Mouse (Mus musculus) megakaryocyte, embryonic 14.5 days (primary cell): ENCODE measurements at regions not wholly inside any gene's neighbourhood (a gene's known extent, or its start where the extent isn't known, plus 50 kb on each side); places are given as distances from the start of the nearest gene placed in this dataset.

Source experiments
- H3K27me3 ChIP-seq: replicated peaks from 2 replicates; pipeline ENCODE3; 2012; ENCODE audit warnings: inconsistent platforms
- H3K36me3 ChIP-seq: replicated peaks from 2 replicates; pipeline ENCODE3; 2012; ENCODE audit warnings: low read length, inconsistent platforms, mixed read lengths
- H3K4me1 ChIP-seq: 2 replicates; pipeline ENCODE4 v1.6.1; 2012; ENCODE audit warnings: inconsistent platforms
- H3K4me3 ChIP-seq: replicated peaks from 2 replicates; pipeline ENCODE3; 2012; ENCODE audit warnings: moderate library complexity, mild to moderate bottlenecking, inconsistent platforms
- H3K9me3 ChIP-seq: 2 replicates; pipeline ENCODE4 v1.6.1; 2012; ENCODE audit warnings: inconsistent platforms
- FLI1 ChIP-seq: IDR thresholded peaks from 2 replicates; pipeline ENCODE4 v1.6.1; 2012; ENCODE audit warnings: low read length, inconsistent platforms, mixed read lengths
- GATA1 ChIP-seq: IDR thresholded peaks from 3 replicates; pipeline ENCODE4 v1.6.1; 2012; ENCODE audit warnings: mixed read lengths, low read length, inconsistent platforms, borderline replicate concordance

DNA sequence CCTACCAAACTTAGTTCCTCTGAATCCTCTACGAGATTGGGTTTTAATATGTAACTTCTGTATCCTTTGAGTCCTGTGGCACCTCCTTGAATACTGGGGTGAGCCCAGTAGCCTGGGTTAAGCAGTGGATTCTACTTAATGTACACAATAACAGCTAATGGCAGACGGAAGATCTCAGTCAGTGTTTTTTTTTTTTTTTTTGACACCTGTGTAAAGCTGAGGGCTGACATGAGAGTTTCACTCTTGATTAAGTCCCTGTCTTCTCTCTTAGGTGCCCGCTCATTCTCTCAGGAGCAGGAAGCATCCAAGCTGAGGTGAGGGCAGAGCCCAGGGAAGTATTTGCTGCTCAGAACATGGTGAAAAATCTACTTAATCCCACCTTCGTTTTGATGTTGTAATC, 133.0 kb downstream of the Tsen15 start:
- H3K27me3 ChIP-seq, result no peaks in the 10 kb centered on the region
- no peak for TF ChIP-seq FLI1
- TF ChIP-seq GATA1, result no peak
- H3K4me3 ChIP-seq, result no peak overlapping the region
- no peaks in the 10 kb centered on the region for H3K36me3 ChIP-seq
- no peaks in the 10 kb centered on the region for H3K9me3 ChIP-seq
- peaks cover 33% of the 10 kb centered on the region for H3K4me1 ChIP-seq

DNA sequence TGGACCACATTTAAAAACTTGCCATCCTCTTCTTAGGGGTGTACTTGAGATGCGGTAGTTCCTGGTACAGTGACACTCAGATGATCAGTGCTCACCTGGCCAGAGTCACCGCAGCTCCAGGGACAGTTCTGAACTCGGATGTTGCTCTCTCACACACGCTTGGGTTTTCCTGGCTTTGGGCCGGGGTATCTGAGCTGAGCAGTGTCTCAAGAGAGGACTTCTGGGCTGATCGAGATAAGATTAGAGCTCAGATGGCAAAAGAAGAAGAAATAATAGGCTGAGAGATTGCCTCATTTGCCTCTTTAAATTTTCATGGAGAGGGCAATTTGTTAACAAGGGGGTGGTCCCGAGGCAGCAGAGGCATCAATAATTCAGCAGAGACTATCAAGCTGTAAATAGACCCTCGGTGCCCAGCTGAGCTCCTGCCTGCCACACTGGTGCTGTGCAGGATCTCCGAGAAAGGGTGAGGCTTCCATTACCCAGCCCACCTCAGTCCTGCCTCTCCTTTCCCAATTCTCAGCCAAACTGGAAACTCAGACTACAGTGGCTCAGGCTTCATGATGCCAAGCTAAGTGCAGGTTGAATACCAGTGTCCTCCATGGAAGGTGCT, 133.7 kb downstream of the Tsen15 start:
- H3K9me3 ChIP-seq, result no peaks in the 10 kb centered on the region

DNA sequence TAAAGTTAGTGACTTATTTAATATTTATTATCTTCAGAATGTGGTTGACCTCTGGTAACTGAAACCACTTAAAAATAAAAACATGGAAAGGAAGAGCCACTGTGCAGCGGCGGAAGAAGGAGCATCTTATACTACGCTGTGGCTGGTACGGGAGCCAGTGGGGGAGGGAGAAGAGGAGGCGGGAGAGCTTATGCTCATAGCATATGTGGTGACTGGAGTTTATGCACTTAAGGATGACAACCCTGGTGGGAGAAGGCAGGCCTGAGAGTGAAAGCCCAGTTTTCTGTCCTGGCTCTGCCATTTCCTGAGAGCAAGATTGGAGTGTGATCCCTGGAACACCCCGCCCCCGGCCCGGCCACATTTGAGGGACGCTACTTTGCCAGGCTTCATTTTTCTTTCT, 145.5 kb downstream of the Tsen15 start:
- H3K36me3 ChIP-seq, result no peaks in the 10 kb centered on the region
- no peak for TF ChIP-seq FLI1
- TF ChIP-seq GATA1, result no peak
- H3K9me3 ChIP-seq, result no peaks in the 10 kb centered on the region
- H3K4me1 ChIP-seq, result no peaks in the 10 kb centered on the region; the same call in 1 of the 2 replicates
- no peaks in the 10 kb centered on the region for H3K27me3 ChIP-seq
- no peak overlapping the region for H3K4me3 ChIP-seq

More for the DNA sequence above, 133.7 kb downstream of the Tsen15 start:
- no peaks in the 10 kb centered on the region for H3K27me3 ChIP-seq
- H3K4me3 ChIP-seq, result no peak overlapping the region
- H3K4me1 ChIP-seq, result peaks cover 31% of the 10 kb centered on the region
- no peaks in the 10 kb centered on the region for H3K36me3 ChIP-seq
- no peak for TF ChIP-seq GATA1
- TF ChIP-seq FLI1, result no peak

DNA sequence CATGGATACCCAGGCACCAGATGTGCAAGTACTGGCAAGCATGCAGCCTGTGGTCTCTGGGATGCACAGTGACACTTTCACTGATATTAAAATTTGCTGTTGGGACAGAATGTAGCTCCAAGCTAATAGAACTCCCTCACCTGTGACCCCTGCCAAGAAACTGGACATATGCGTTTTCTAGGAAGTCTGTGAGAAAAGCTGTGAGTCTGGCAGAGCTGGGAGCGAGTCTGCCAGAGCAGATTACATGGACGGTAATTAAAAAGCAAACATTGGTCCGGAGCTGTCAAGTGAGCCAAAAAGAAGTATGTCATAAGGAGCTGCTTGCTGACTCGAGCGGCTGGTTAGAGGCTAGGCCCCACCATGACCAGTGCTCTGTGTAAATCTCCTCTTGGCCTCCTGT, 147.1 kb downstream of the Tsen15 start:
- no peak for TF ChIP-seq FLI1
- TF ChIP-seq GATA1, result no peak
- no peaks in the 10 kb centered on the region for H3K9me3 ChIP-seq
- no peaks in the 10 kb centered on the region for H3K27me3 ChIP-seq
- H3K4me3 ChIP-seq, result no peak overlapping the region
- H3K36me3 ChIP-seq, result no peaks in the 10 kb centered on the region
- H3K4me1 ChIP-seq, result no peaks in the 10 kb centered on the region; the same call in 1 of the 2 replicates

DNA sequence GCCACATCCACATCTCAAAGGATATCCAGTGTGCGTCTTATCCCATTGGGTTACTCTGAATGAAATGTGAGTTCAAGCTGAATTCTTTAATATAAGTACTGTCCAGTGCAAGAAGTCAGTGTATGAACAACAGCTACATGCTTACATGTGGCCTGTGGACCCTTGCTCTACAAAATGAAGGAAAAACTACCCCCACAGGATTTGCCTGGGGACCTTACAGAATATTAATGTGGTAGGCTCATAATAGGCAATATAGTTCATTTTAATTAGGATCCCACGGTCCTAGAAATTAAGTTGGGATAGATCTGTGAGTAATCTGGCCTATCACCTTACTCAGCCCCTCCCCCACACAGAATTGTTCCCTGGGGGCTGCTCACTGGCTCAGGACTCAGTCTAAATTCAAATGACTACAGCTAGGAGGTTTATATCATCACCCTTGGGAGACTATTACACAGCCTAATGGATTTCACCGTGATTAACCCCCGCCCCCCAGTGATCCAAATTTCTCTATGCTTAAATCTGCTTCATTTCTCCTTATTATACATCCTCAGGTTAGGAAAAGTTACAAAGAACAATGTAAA, 145.4 kb upstream of the 1700025G04Rik start:
- peaks cover 2% of the 10 kb centered on the region for H3K27me3 ChIP-seq
- no peak overlapping the region for H3K4me3 ChIP-seq
- H3K36me3 ChIP-seq, result no peaks in the 10 kb centered on the region
- peaks cover 6% of the 10 kb centered on the region; the same call in 1 of the 2 replicates for H3K4me1 ChIP-seq
- no peak for TF ChIP-seq FLI1
- no peak for TF ChIP-seq GATA1
- no peaks in the 10 kb centered on the region for H3K9me3 ChIP-seq

DNA sequence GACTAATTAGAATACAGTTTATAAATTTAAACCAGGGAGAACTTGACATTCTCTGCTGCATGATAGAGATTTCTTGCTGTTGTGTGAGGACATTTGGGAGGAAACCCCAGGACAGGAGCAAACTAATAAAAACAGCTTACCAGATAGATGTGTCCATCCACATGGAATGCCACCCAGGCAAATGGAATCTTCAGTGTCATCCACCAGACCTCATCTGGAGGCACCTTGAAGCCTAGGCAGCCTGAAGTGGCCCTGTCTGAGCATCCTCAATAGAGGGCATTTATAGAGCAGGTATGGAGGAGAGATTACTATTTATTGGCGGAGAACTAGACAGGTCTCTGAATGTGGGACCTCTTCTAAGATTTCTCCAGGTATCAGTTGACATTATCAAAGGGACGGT, 144.8 kb upstream of the 1700025G04Rik start:
- TF ChIP-seq GATA1 (no peak), FLI1 (no peak)
- no peaks in the 10 kb centered on the region for H3K36me3 ChIP-seq
- peaks cover 12% of the 10 kb centered on the region for H3K4me1 ChIP-seq
- H3K27me3 ChIP-seq, result peaks cover 3% of the 10 kb centered on the region
- H3K4me3 ChIP-seq, result no peak overlapping the region
- no peaks in the 10 kb centered on the region for H3K9me3 ChIP-seq

DNA sequence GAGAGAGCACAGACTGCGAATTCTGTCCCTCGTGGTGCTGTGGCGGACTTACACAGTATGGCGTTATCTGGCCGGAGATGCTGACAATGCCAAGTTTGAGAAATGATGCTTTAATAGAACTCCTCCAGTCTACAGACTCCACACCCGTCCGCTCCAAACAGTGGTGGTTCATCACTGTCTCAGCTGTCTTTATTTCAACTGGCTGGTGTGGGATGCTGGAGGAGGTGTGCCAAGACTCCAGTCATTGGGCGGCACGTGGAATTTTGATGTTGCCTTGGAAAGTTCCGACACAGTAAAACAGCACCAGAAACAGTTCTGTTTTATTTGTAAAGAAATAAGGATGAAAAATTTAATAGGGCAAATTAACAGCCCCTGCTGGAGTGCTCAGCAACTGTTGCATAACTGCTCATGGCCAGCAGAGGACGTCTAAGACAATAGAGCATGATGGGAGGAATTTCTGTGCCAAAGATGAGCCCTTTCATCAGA, 141.8 kb upstream of the 1700025G04Rik start:
- no peak overlapping the region for H3K4me3 ChIP-seq
- TF ChIP-seq GATA1 (no peak), FLI1 (no peak)
- peaks cover 7% of the 10 kb centered on the region for H3K27me3 ChIP-seq
- H3K4me1 ChIP-seq, result peaks cover 18% of the 10 kb centered on the region
- no peaks in the 10 kb centered on the region for H3K36me3 ChIP-seq
- no peaks in the 10 kb centered on the region; the same call in 1 of the 2 replicates for H3K9me3 ChIP-seq

DNA sequence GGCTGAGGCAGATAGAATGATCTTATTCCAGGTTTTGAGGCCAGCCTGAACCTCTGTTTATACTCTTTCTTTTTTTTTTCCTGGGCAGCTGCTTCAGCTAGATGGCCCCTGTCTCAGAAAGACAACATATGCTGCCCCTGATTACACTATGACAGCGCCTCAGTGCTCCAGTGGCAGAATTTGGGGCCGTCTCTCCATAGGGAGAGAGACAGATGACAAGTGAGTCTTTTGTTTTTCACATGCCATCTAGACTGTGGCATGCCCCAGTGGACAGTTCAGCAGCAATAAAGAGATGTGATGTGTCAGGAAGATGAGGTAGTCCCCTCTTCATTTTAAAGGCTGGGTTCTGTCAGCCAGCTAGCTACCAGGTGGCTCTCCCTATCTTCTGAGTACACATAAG, 139.8 kb upstream of the 1700025G04Rik start:
- peaks cover 3% of the 10 kb centered on the region; the same call in 1 of the 2 replicates for H3K9me3 ChIP-seq
- TF ChIP-seq FLI1 (no peak), GATA1 (no peak)
- H3K4me1 ChIP-seq, result peaks cover 18% of the 10 kb centered on the region
- H3K4me3 ChIP-seq, result no peak overlapping the region
- H3K27me3 ChIP-seq, result peaks cover 7% of the 10 kb centered on the region
- H3K36me3 ChIP-seq, result no peaks in the 10 kb centered on the region

DNA sequence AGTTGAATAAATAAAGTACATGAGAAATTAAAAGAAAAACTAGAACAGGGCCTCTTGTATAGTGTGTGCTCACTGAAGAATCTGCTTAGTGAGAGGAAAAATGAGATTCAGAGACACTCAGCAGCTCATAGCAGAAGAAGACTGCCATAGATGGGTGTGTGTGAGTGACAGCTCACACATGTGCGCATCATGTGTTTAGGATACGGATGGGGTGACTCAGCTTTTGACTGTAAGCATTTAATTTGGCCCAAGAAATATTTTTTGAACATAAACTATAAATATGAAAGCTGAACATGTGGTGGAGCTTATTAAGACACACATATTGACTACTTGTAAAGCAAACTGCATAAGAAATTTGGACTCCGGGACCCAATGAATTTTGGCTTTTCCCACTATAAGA, 136.1 kb upstream of the 1700025G04Rik start:
- Histone ChIP-seq H3K4me1 (peaks cover 14% of the 10 kb centered on the region), H3K9me3 (peaks cover 8% of the 10 kb centered on the region; the same call in 1 of the 2 replicates), H3K4me3 (no peak overlapping the region), H3K27me3 (peaks cover 7% of the 10 kb centered on the region), H3K36me3 (no peaks in the 10 kb centered on the region)
- TF ChIP-seq FLI1 (no peak), GATA1 (no peak)

DNA sequence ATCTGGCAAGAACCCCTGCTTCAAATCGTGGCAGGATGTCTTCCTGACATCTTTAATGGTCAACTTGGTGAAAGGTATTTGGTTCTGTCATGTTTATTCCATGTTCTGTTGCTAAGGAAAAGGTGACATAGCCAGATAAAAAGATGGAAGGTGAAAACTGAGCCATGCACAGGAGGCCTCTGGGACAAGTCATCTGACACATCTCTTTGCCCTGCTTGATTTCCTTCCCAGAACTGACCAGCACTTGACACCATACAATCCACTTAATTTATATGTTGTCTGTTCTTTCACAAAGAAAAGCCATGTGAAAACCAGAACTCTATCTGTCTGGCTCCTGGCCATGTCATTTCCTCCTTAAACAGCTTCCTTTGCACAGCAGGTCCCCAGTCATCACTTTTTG, 133.7 kb upstream of the 1700025G04Rik start:
- Histone ChIP-seq H3K36me3 (no peaks in the 10 kb centered on the region), H3K4me3 (no peak overlapping the region), H3K9me3 (peaks cover 8% of the 10 kb centered on the region; the same call in 1 of the 2 replicates), H3K4me1 (no peaks in the 10 kb centered on the region; the same call in 1 of the 2 replicates), H3K27me3 (peaks cover 2% of the 10 kb centered on the region)
- TF ChIP-seq FLI1 (no peak), GATA1 (no peak)
